Mouse (Mus musculus) heart, embryonic 15.5 days (tissue): Measurements from ENCODE around the gene Iltifb. TPM values are rescaled to one million over a fixed set of nuclear protein-coding genes. Genes with fewer than 3 reads are reported as not detected.
"Not testable (repeated sequence)": the region's sequence is repeated elsewhere in the genome, so short reads cannot be mapped to it uniquely, and the experiment has no call there.

Experiments used
- ATAC-seq: fragments of 200-750 bp; cut with Nextera tagmentation; replicated peaks from 2 replicates; pipeline ENCODE4 v1.8.0; 2017; ENCODE audit warnings: low read depth, moderate TSS enrichment; ENCODE audit not compliant: insufficient number of reproducible peaks, insufficient read depth, low FRiP score
- H3K27ac ChIP-seq: fragments of 300-500 bp; sonication (generic); 2 replicates; pipeline ENCODE4 v1.5.1; 2015; ENCODE audit warnings: mild to moderate bottlenecking, inconsistent platforms
- H3K27me3 ChIP-seq: fragments of 300-500 bp; sonication (generic); 2 replicates; pipeline ENCODE4 v1.6.1; 2015; ENCODE audit warnings: inconsistent platforms
- H3K36me3 ChIP-seq: fragments of 300-500 bp; sonication (generic); 2 replicates; pipeline ENCODE4 v1.6.1; 2015; ENCODE audit warnings: mild to moderate bottlenecking, inconsistent platforms
- H3K4me1 ChIP-seq: fragments of 300-500 bp; sonication (generic); replicated peaks from 2 replicates; pipeline ENCODE4 v1.6.1; 2015; ENCODE audit warnings: inconsistent platforms
- H3K4me2 ChIP-seq: fragments of 300-500 bp; sonication (generic); 2 replicates; pipeline ENCODE4 v1.6.1; 2015; ENCODE audit warnings: inconsistent platforms, mild to moderate bottlenecking, moderate library complexity
- H3K4me3 ChIP-seq: fragments of 300-500 bp; sonication (generic); 2 replicates; pipeline ENCODE4 v1.5.1; 2015; ENCODE audit warnings: mild to moderate bottlenecking, inconsistent platforms
- H3K9ac ChIP-seq: fragments of 300-500 bp; sonication (generic); 2 replicates; pipeline ENCODE4 v1.6.1; 2015; ENCODE audit warnings: mild to moderate bottlenecking, inconsistent platforms
- H3K9me3 ChIP-seq: fragments of 300-500 bp; sonication (generic); replicated peaks from 2 replicates; pipeline ENCODE4 v1.6.1; 2016; ENCODE audit warnings: inconsistent platforms
- WGBS: fragments of 180-500 bp; shearing (Covaris S2); methylation state at CpG from one replicate; pipeline ENCODE4 v1.1.7; 2015; ENCODE audit warnings: mixed read lengths; 5-methylcytosine and 5-hydroxymethylcytosine counted together
- polyA plus RNA-seq: library from polyadenylated mRNA; unstranded; fragments of >200 nt; fragmentation: Nextera tagmentation; extraction: Ambion mirVana; gene quantifications from 2 replicates; pipeline ENCODE4 v1.2.1, GENCODE M21; 2015

The Iltifb gene
- polyA plus RNA-seq, 1 experiment from 2014 or later, result not detected

DNA sequence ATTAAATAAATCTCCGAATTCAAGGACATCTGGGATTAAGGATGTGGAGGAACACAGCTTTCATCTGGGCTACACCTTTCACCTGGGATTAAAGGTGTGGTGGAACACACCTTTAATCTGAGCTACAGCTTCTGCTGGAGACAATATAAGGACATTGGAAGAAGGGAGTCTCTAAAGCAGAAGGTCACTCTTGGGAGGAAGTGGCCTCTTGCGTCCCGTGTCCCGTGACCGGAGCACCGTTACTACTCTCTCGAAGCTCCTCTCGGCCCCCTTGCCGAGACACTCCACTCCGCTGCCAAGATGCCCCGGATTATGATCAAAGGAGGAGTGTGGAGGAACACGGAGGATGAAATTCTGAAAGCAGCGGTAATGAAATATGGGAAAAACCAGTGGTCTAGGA lies 36.5 kb downstream of the Iltifb start, which contains the start of gene Gm32802:
TSS of gene Gm32802 (plus strand) at position 301 of the 400 bp plus-strand sequence.
- H3K36me3 ChIP-seq, H3K27me3 ChIP-seq, H3K4me3 ChIP-seq, H3K27ac ChIP-seq, H3K9me3 ChIP-seq, H3K9ac ChIP-seq, ATAC-seq, H3K4me1 ChIP-seq, H3K4me2 ChIP-seq: not testable (repeated sequence)
- no CpG with 5 or more reads among the region's 13 CpGs for WGBS

- WGBS, result 51% methylated on average over 10 of the region's 10 CpGs
- Histone ChIP-seq H3K9me3 (no peaks in the 10 kb centered on the region), H3K36me3 (no peaks in the 10 kb centered on the region), H3K4me2 (no peak overlapping the region), H3K27me3 (no peaks in the 10 kb centered on the region), H3K9ac (no peak overlapping the region), H3K27ac (no peak overlapping the region), H3K4me3 (no peak overlapping the region), H3K4me1 (no peaks in the 10 kb centered on the region)
- ATAC-seq, result no peak
Observed at GRCm38 (mm10) chr10:118250852-118251295, 44.0 kb downstream of the Iltifb start.

DNA sequence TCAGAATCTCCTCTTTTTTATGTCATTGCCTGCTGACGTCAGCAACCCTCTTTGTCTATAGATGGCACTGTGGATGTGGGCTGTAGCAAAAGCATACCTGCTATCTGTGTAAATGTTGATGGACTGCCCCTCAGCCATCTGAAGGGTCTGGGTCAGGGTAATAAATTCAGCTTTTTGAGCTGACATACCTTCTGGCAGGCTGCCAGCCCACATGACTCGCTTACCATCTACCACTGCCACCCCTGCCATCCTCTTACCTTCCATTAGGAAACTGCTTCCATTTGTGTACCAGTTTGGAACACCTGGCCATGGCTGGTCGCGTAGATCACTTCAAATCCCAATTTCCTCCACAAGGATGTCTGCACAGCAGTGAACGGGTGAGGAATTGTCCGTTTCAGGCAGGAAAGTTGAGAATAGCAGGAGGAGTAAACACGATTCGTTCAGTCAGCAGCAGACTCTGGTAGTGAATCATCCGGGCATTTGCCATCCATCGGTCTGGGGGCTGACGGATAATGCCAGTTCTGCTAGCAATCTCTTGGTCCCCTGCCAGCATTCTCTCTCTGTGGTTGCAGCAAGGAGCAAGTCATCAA lies 45.7 kb downstream of the Iltifb start:
- H3K27me3 ChIP-seq, H3K4me3 ChIP-seq, H3K9ac ChIP-seq, H3K36me3 ChIP-seq, H3K4me2 ChIP-seq, H3K9me3 ChIP-seq, ATAC-seq, H3K4me1 ChIP-seq, H3K27ac ChIP-seq: not testable (repeated sequence)
- WGBS, result 63% methylated on average over 11 of the region's 11 CpGs

GRCm38 (mm10) chr10:118240680-118241079 lies 54.2 kb downstream of the Iltifb start, which contains the start of gene Gm32717:
Gene Gm32717, minus strand, starts transcription at chr10:118240780.
- H3K27ac ChIP-seq, H3K36me3 ChIP-seq, ATAC-seq: not testable (repeated sequence)

More at GRCm38 (mm10) chr10:118240680-118241079, 54.2 kb downstream of the Iltifb start, which contains the start of gene Gm32717:
- not testable (repeated sequence) for H3K27me3 ChIP-seq, H3K4me1 ChIP-seq, H3K4me3 ChIP-seq, H3K9me3 ChIP-seq, H3K4me2 ChIP-seq, H3K9ac ChIP-seq
- WGBS, result no CpG with 5 or more reads among the region's 13 CpGs

Other genes starting within 250 kb of the Iltifb start
- 13.6 and 14.4 TPM in 2 replicates for gene Mdm1, start 153.2 kb downstream of the Iltifb start, polyA plus RNA-seq
- not detected in 2 replicates for gene Il22, start 90.1 kb downstream of the Iltifb start, polyA plus RNA-seq
- gene Gm32717, start 54.3 kb downstream of the Iltifb start, polyA plus RNA-seq, result not detected in 2 replicates
- not detected in 2 replicates for gene Gm32802, start 36.4 kb downstream of the Iltifb start, polyA plus RNA-seq
- not detected in 2 replicates for gene Gm9040, start 31.9 kb upstream of the Iltifb start, polyA plus RNA-seq
- gene Gm9044, start 37.4 kb upstream of the Iltifb start, polyA plus RNA-seq, result not detected in 2 replicates
- gene Gm9045, start 42.8 kb upstream of the Iltifb start, polyA plus RNA-seq, result 0.08 and 0.15 TPM in 2 replicates
- not detected in 2 replicates for gene Gm9046, start 48.2 kb upstream of the Iltifb start, polyA plus RNA-seq
- not detected in 2 replicates for gene Gm9048, start 53.6 kb upstream of the Iltifb start, polyA plus RNA-seq
- gene Gm9049, start 59.1 kb upstream of the Iltifb start, polyA plus RNA-seq, result 0.08 and 0.15 TPM in 2 replicates
- gene Ifng, start 146.0 kb upstream of the Iltifb start, polyA plus RNA-seq, result 0.11 TPM in 1 of 2 replicates, not detected in the other